Mouse (Mus musculus) gastrocnemius, adult 18-20 months (tissue): ENCODE measurements around the gene Clptm1l. TPM values are rescaled to one million over a fixed set of nuclear protein-coding genes. Genes with fewer than 3 reads are reported as not detected.

Experiments used
- DNase-seq: peaks from one replicate; pipeline ENCODE4 v3.0.0; 2021; ENCODE audit warnings: low spot score
- total RNA-seq, 2 experiments: library from RNA; stranded (reverse); gene quantifications; 2 replicates each; pipeline ENCODE4 v1.2.3; 2021

Clptm1l gene
- total RNA-seq, 2 experiments from 2014 or later: 30.0 to 36.6 TPM

- DNase-seq: no peak
Observed at GRCm38 (mm10) chr13:73658953-73659352, 55.1 kb downstream of the Clptm1l start.

- no peak for DNase-seq
Observed at GRCm38 (mm10) chr13:73660163-73660695, 56.4 kb downstream of the Clptm1l start.

Other genes starting within 250 kb of the Clptm1l start
- 1 to 10 TPM; 2.3 to 2.4 TPM for gene Lpcat1, start 136.8 kb upstream of the Clptm1l start, total RNA-seq
- gene Slc6a3, start 67.3 kb upstream of the Clptm1l start, total RNA-seq: not detected
- under 1 TPM in 1 of 2 experiments, not detected in 1; 0.07 TPM for gene Tert, start 22.9 kb downstream of the Clptm1l start, total RNA-seq
- gene Slc6a18, start 74.0 kb downstream of the Clptm1l start, total RNA-seq: under 1 TPM; 0.18 to 0.28 TPM
- gene Slc6a19, start 100.9 kb downstream of the Clptm1l start, total RNA-seq: under 1 TPM in 1 of 2 experiments, not detected in 1; 0.05 TPM
- gene Slc12a7, start 129.1 kb downstream of the Clptm1l start, total RNA-seq: 1 to 10 TPM; 3.6 to 5.1 TPM
- 1 to 10 TPM in 1 of 2 experiments, under 1 TPM in 1; 0.80 to 1.1 TPM for gene Nkd2, start 243.6 kb downstream of the Clptm1l start, total RNA-seq